Mouse (Mus musculus): Measurements from ENCODE around the gene Gm11172.

GRCm38 (mm10) chr16:10805789-10806527, 6.8 kb upstream of the Gm11172 start, which contains the start of gene Prm1:
- no peak for TF ChIP-seq CTCF (IDR thresholded peaks at IDR 0.05; ENCODE audit: control insufficient read depth, insufficient read depth, insufficient read length)
- TF ChIP-seq USF1 (IDR thresholded peaks at IDR 0.05; ENCODE audit: low read depth): no peak
- no peak for TF ChIP-seq CEBPB (IDR thresholded peaks at IDR 0.05; ENCODE audit: low read depth)
- no peak for TF ChIP-seq MYOD1 (IDR thresholded peaks at IDR 0.05; ENCODE audit: control insufficient read depth, insufficient read length, low read depth)
- no peak for TF ChIP-seq MYOG (IDR thresholded peaks at IDR 0.05; ENCODE audit: control insufficient read depth, extremely low read depth, insufficient read length)
- no peak for TF ChIP-seq MAX (IDR thresholded peaks at IDR 0.05)
- TF ChIP-seq FOSL1 (IDR thresholded peaks at IDR 0.05; ENCODE audit: insufficient read depth, low read length, poor library complexity, severe bottlenecking): no peak
